Mouse (Mus musculus): ENCODE measurements around the gene Chgb. TPM values are rescaled to one million over a fixed set of nuclear protein-coding genes. Genes with fewer than 3 reads are reported as not detected.

Chgb gene
- polyA plus RNA-seq (2015; fragmentation: Nextera tagmentation; extraction: Ambion mirVana) = 0.51 and 0.80 TPM in 2 replicates

GRCm38 (mm10) chr2:132780978-132781377, at the start of gene Chgb:
TSS of gene Chgb (plus strand) at chr2:132781278.
- 12% methylated on average over 4 of the region's 4 CpGs for WGBS

GRCm38 (mm10) chr2:132732940-132733339, 48.1 kb upstream of the Chgb start:
- Histone ChIP-seq H3K9me3 (no peaks in the 10 kb centered on the region), H3K36me3 (no peaks in the 10 kb centered on the region), H3K4me2 (replicated peaks) (no peak overlapping the region), H3K27ac (no peak overlapping the region), H3K4me3 (no peak overlapping the region), H3K27me3 (no peaks in the 10 kb centered on the region), H3K4me1 (peaks cover 4% of the 10 kb centered on the region; the same call in 1 of the 2 replicates), H3K9ac (no peak overlapping the region)
- 88% methylated on average over 5 of the region's 5 CpGs for WGBS
- no peak for ATAC-seq (ENCODE audit: low FRiP score, low read depth)

More at GRCm38 (mm10) chr2:132780978-132781377, at the start of gene Chgb:
- Histone ChIP-seq H3K27ac (no peak within 1 kb of the TSS), H3K4me1 (peaks cover 5% of the 10 kb centered on the region; the same call in 1 of the 2 replicates), H3K36me3 (no peaks in the 10 kb centered on the region), H3K9me3 (no peaks in the 10 kb centered on the region), H3K4me3 (peak within 1 kb of the TSS; percentile 45), H3K27me3 (peaks cover 11% of the 10 kb centered on the region), H3K9ac (no peak within 1 kb of the TSS; the same call in 1 of the 2 replicates), H3K4me2 (replicated peaks) (peak within 1 kb of the TSS; percentile 85)
- no peak for ATAC-seq (ENCODE audit: low FRiP score, low read depth)

GRCm38 (mm10) chr2:132733603-132734573, 47.2 kb upstream of the Chgb start:
- H3K27ac ChIP-seq = no peak overlapping the region
- H3K9ac ChIP-seq = no peak overlapping the region
- 92% methylated on average over 10 of the region's 10 CpGs for WGBS
- no peaks in the 10 kb centered on the region for H3K27me3 ChIP-seq
- ATAC-seq (ENCODE audit: low FRiP score, low read depth) = no peak
- no peaks in the 10 kb centered on the region for H3K9me3 ChIP-seq
- no peaks in the 10 kb centered on the region for H3K36me3 ChIP-seq
- no peak overlapping the region for H3K4me3 ChIP-seq
- no peak overlapping the region for H3K4me2 ChIP-seq (replicated peaks)
- H3K4me1 ChIP-seq = peaks cover 4% of the 10 kb centered on the region; the same call in 1 of the 2 replicates

GRCm38 (mm10) chr2:132738816-132739432, 42.2 kb upstream of the Chgb start:
- no peak overlapping the region for H3K27ac ChIP-seq
- no peak overlapping the region for H3K9ac ChIP-seq
- H3K4me3 ChIP-seq = no peak overlapping the region
- no peak overlapping the region for H3K4me2 ChIP-seq (replicated peaks)
- H3K9me3 ChIP-seq = no peaks in the 10 kb centered on the region
- peaks cover 4% of the 10 kb centered on the region; the same call in 1 of the 2 replicates for H3K4me1 ChIP-seq
- ATAC-seq (ENCODE audit: low FRiP score, low read depth) = no peak
- no peaks in the 10 kb centered on the region for H3K27me3 ChIP-seq
- WGBS = 56% methylated on average over 2 of the region's 2 CpGs
- no peaks in the 10 kb centered on the region for H3K36me3 ChIP-seq

GRCm38 (mm10) chr2:132741862-132742347, 39.2 kb upstream of the Chgb start:
- Histone ChIP-seq H3K36me3 (no peaks in the 10 kb centered on the region), H3K9me3 (no peaks in the 10 kb centered on the region), H3K27me3 (no peaks in the 10 kb centered on the region), H3K9ac (no peak overlapping the region), H3K4me2 (replicated peaks) (no peak overlapping the region), H3K27ac (no peak overlapping the region), H3K4me3 (no peak overlapping the region), H3K4me1 (peaks cover 3% of the 10 kb centered on the region; the same call in 1 of the 2 replicates)
- WGBS = 69% methylated on average over 8 of the region's 8 CpGs
- no peak for ATAC-seq (ENCODE audit: low FRiP score, low read depth)

GRCm38 (mm10) chr2:132744866-132745265, 36.2 kb upstream of the Chgb start:
- H3K9ac ChIP-seq = no peak overlapping the region
- no peak overlapping the region for H3K4me3 ChIP-seq
- 86% methylated on average over 5 of the region's 5 CpGs for WGBS
- no peaks in the 10 kb centered on the region for H3K4me1 ChIP-seq
- no peak for ATAC-seq (ENCODE audit: low FRiP score, low read depth)
- no peak overlapping the region for H3K27ac ChIP-seq
- H3K36me3 ChIP-seq = no peaks in the 10 kb centered on the region
- no peak overlapping the region for H3K4me2 ChIP-seq (replicated peaks)
- H3K9me3 ChIP-seq = no peaks in the 10 kb centered on the region
- no peaks in the 10 kb centered on the region for H3K27me3 ChIP-seq

GRCm38 (mm10) chr2:132746108-132746507, 35.0 kb upstream of the Chgb start:
- Histone ChIP-seq H3K9me3 (no peaks in the 10 kb centered on the region), H3K27me3 (no peaks in the 10 kb centered on the region), H3K4me1 (no peaks in the 10 kb centered on the region), H3K27ac (no peak overlapping the region), H3K4me3 (no peak overlapping the region), H3K4me2 (replicated peaks) (no peak overlapping the region), H3K36me3 (peaks cover 7% of the 10 kb centered on the region; the same call in 1 of the 2 replicates), H3K9ac (no peak overlapping the region)
- ATAC-seq (ENCODE audit: low FRiP score, low read depth) = no peak
- WGBS = 77% methylated on average over 3 of the region's 3 CpGs

GRCm38 (mm10) chr2:132750726-132751125, 30.4 kb upstream of the Chgb start:
- no peaks in the 10 kb centered on the region for H3K9me3 ChIP-seq
- H3K4me3 ChIP-seq = no peak overlapping the region
- H3K36me3 ChIP-seq = peaks cover 7% of the 10 kb centered on the region; the same call in 1 of the 2 replicates

GRCm38 (mm10) chr2:132751141-132752066, 29.7 kb upstream of the Chgb start:
- H3K36me3 ChIP-seq = peaks cover 7% of the 10 kb centered on the region; the same call in 1 of the 2 replicates
- H3K4me1 ChIP-seq = no peaks in the 10 kb centered on the region
- no peak overlapping the region for H3K4me3 ChIP-seq
- no peak for ATAC-seq (ENCODE audit: low FRiP score, low read depth)
- WGBS = 71% methylated on average over 15 of the region's 15 CpGs
- no peak overlapping the region for H3K27ac ChIP-seq
- no peak overlapping the region for H3K9ac ChIP-seq
- no peaks in the 10 kb centered on the region for H3K27me3 ChIP-seq
- no peaks in the 10 kb centered on the region for H3K9me3 ChIP-seq
- H3K4me2 ChIP-seq (replicated peaks) = no peak overlapping the region

More at GRCm38 (mm10) chr2:132750726-132751125, 30.4 kb upstream of the Chgb start:
- Histone ChIP-seq H3K27ac (no peak overlapping the region), H3K27me3 (no peaks in the 10 kb centered on the region), H3K4me1 (no peaks in the 10 kb centered on the region), H3K4me2 (replicated peaks) (no peak overlapping the region), H3K9ac (no peak overlapping the region)
- ATAC-seq (ENCODE audit: low FRiP score, low read depth) = no peak

- Histone ChIP-seq H3K9ac (no peak overlapping the region), H3K36me3 (peaks cover 7% of the 10 kb centered on the region; the same call in 1 of the 2 replicates), H3K27ac (no peak overlapping the region), H3K4me2 (replicated peaks) (no peak overlapping the region), H3K9me3 (no peaks in the 10 kb centered on the region), H3K27me3 (no peaks in the 10 kb centered on the region), H3K4me1 (no peaks in the 10 kb centered on the region), H3K4me3 (no peak overlapping the region)
- ATAC-seq (ENCODE audit: low FRiP score, low read depth) = no peak
- 68% methylated on average over 2 of the region's 2 CpGs for WGBS
Measured at GRCm38 (mm10) chr2:132752398-132752797, 28.7 kb upstream of the Chgb start.

GRCm38 (mm10) chr2:132753137-132753536, 27.9 kb upstream of the Chgb start:
- Histone ChIP-seq H3K4me2 (replicated peaks) (no peak overlapping the region), H3K36me3 (peaks cover 7% of the 10 kb centered on the region; the same call in 1 of the 2 replicates), H3K4me3 (no peak overlapping the region), H3K9ac (no peak overlapping the region), H3K9me3 (no peaks in the 10 kb centered on the region), H3K27me3 (no peaks in the 10 kb centered on the region), H3K27ac (no peak overlapping the region), H3K4me1 (no peaks in the 10 kb centered on the region)
- ATAC-seq (ENCODE audit: low FRiP score, low read depth) = no peak
- WGBS = 84% methylated on average over 3 of the region's 3 CpGs
